Mouse (Mus musculus) common myeloid progenitor, adult 5-6 weeks (primary cell): Measurements from ENCODE around the gene Abcg1. TPM values are rescaled to one million over a fixed set of nuclear protein-coding genes. Genes with fewer than 3 reads are reported as not detected.

Source experiments
- ATAC-seq: replicated peaks from 2 replicates; pipeline ENCODE4 v1.8.0; 2016; ENCODE audit warnings: low read depth, mild to moderate bottlenecking, moderate TSS enrichment, inconsistent platforms; ENCODE audit not compliant: poor library complexity, severe bottlenecking
- total RNA-seq: library from RNA; stranded (forward); fragments of 200-1000, 187-1606 nt; gene quantifications from 2 replicates; pipeline ENCODE4 v1.2.3, GENCODE M21; 2017

Abcg1 gene
- total RNA-seq, 1 experiment from 2014 or later, result 22.7 TPM

GRCm38 (mm10) chr17:31162607-31163006, 105.1 kb downstream of the Abcg1 start:
- ATAC-seq, result no peak

GRCm38 (mm10) chr17:31163821-31164220, 106.3 kb downstream of the Abcg1 start:
- no peak for ATAC-seq

- ATAC-seq, result no peak
Measured at GRCm38 (mm10) chr17:31165127-31165526, 107.7 kb downstream of the Abcg1 start, which contains the start of gene Tff1. Tff1 (minus strand) TSS chr17:31165277.

Other genes with a start within 250 kb of the Abcg1 start
- gene Glp1r, start 155.9 kb upstream of the Abcg1 start, total RNA-seq, result not detected in 2 replicates
- not detected in 2 replicates for gene Umodl1, start 103.0 kb upstream of the Abcg1 start, total RNA-seq
- not detected in 2 replicates for gene Tff3, start 72.0 kb downstream of the Abcg1 start, total RNA-seq
- not detected in 2 replicates for gene Tff2, start 86.6 kb downstream of the Abcg1 start, total RNA-seq
- gene Tff1, start 107.6 kb downstream of the Abcg1 start, total RNA-seq, result not detected in 2 replicates
- 2.9 and 4.2 TPM in 2 replicates for gene Tmprss3, start 141.3 kb downstream of the Abcg1 start, total RNA-seq
- 35.5 and 37.7 TPM in 2 replicates for gene Ubash3a, start 150.2 kb downstream of the Abcg1 start, total RNA-seq
- not detected in 2 replicates for gene Rsph1, start 219.7 kb downstream of the Abcg1 start, total RNA-seq
- 9.4 and 10.7 TPM in 2 replicates for gene Slc37a1, start 229.1 kb downstream of the Abcg1 start, total RNA-seq